Mouse (Mus musculus) brain, embryonic 18.5 days (tissue): ENCODE measurements at regions not wholly inside any gene's neighbourhood (a gene's known extent, or its start where the extent isn't known, plus 50 kb on each side); places are given as distances from the start of the nearest gene placed in this dataset.
A peak's percentile ranks its signal among the peaks of the same experiment; 100 is the strongest.

ENCODE experiments used
- DNase-seq: peaks from one replicate; pipeline ENCODE4 v3.0.0-alpha.2; 2012; ENCODE audit warnings: low read depth, low spot score

- DNase-seq = no peak
These were observed 54.2 kb downstream of the Gjd2 start for GRCm38 (mm10) chr2:113959025-113959767.

DNA sequence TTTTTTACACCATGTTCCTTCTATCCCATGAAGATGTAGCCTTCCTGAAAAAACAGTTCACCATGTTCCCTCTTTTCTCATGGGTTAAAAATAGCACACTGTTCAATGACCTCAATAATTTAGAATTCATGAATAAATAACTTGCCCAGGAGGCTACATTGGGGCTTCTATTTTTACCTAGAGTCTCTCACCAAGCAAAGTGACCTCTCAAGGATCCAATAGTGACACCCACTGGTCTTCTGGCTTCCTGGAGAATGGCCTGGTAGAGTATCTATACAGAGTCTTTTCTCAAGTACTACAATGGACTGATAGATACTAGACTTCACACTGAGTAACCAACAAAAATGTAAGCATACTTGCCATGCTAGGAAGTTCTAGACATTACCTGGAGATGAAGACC is 60.9 kb downstream of the Gjd2 start:
- DNase-seq = no peak

DNA sequence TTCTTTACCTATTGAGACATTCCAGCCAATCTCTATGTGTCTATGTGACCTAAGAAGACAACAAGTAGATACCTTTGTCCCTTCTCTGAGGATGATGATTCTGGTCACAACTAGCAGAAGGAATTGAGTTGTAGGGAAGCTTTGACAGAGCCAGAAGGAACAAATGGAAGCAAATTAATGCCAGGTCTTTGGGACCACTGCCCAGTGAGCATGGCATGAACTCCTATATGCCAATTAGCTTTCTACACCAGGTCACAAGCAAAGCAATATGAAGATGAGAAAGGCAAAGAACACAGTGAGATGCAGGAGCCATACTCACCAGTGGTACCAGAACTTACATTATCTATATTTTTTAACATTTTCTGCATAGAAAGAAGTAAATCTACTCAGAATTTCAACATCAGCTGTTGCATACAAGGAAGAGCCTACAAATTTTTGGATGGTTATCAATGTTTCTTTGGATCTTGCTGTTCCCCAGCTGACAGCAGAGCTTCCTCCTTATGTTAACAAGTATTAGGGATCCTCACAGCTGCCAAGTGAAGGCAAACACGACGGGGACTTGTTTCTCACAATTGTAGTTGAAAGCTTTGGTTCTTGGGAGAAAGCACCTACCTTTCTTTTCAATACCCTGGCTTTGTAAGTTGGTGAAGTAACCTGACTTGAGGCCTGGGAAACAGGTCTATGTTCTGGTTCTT is 64.0 kb downstream of the Gjd2 start:
- DNase-seq = peak; percentile 36

DNA sequence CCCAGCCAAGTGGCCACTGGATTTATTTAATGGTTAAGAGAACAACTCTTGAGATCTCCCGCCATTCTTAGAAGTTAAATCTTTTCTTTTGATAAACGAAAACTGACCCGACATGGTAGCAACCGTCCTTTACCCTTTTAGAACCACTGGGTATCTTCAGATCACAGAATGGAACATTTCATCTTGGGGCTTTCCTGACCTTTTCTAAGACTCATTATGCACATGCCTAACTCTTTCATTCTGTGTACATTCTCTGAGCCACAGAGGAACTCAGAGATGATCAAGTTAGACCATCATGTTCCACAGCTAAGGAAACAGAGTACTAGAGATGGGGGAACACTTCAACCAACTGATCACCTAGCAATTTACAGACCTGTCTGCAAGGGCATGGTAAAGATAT is 81.7 kb downstream of the Gjd2 start:
- no peak for DNase-seq

GRCm38 (mm10) chr2:113930948-113931347 is 82.5 kb downstream of the Gjd2 start:
- no peak for DNase-seq

GRCm38 (mm10) chr2:113929650-113930049 is 81.2 kb upstream of the Arhgap11a start:
- no peak for DNase-seq

GRCm38 (mm10) chr2:113924138-113924537 is 75.7 kb upstream of the Arhgap11a start:
- no peak for DNase-seq

- no peak for DNase-seq
These were observed 70.5 kb upstream of the Arhgap11a start for GRCm38 (mm10) chr2:113918913-113919312.

GRCm38 (mm10) chr2:113914248-113914647 is 65.8 kb upstream of the Arhgap11a start:
- no peak for DNase-seq

DNA sequence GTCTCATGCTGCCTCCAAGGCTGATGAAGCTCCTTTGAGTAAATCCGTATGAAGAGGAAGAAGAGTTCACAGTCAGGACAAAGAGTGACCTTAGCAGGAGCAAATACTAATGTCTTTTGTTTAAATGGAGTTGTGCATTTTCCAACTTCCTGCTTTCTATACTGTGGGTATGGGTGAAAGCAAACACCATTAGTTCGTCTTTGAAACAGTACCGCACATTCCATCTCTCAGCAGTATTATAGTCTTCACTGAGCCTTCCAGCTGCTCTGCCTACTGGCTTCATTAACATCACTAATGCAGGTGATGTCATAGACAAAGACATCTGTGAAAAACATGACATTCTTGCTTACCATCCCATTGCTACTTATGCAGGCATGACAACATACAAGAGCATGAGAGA is 62.7 kb upstream of the Arhgap11a start:
- DNase-seq = no peak

DNA sequence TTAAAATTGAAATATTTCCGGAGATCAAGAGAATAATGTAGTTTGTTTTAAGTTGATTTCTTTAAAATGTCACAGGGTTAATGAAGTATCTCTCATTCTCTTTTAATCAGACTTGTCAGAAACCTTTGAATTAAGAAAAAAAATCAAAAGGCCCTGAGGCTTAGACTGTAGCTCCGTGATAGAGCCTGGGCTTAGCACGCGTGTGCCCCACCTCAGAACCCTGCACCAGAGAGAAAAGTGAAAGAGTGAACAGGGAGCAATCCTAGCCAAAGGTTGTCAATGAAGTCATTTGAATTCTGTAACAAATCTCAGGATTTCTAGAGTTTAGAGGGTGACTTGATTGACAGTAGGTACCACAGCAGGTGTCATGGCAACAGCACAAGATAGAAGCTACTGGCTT is 61.0 kb upstream of the Arhgap11a start:
- DNase-seq = no peak

- no peak for DNase-seq
These were observed 60.2 kb upstream of the Arhgap11a start for GRCm38 (mm10) chr2:113908636-113909035.

GRCm38 (mm10) chr2:113904414-113904813 is 56.0 kb upstream of the Arhgap11a start:
- DNase-seq = no peak

DNA sequence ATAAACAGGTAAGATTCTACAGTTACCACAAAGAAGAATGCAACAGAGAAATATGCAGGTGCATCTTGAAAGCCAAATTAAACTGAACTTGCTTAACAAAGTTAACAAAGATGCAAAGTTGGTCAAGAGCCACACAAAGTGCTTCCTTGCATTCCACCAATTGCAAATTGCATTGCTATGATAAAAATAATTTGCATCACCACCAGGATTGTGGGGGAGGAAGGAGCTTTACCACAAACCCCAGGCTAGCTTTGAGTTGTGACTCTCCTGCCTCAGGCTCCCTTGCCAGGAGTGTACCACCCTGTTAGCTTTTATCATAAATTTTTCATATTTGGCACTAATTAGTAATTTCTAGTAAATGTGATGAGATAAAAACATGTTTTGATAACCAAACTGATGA is 55.4 kb upstream of the Arhgap11a start:
- DNase-seq = no peak

- DNase-seq = no peak
These were observed 54.6 kb upstream of the Arhgap11a start for GRCm38 (mm10) chr2:113903006-113903545.

DNA sequence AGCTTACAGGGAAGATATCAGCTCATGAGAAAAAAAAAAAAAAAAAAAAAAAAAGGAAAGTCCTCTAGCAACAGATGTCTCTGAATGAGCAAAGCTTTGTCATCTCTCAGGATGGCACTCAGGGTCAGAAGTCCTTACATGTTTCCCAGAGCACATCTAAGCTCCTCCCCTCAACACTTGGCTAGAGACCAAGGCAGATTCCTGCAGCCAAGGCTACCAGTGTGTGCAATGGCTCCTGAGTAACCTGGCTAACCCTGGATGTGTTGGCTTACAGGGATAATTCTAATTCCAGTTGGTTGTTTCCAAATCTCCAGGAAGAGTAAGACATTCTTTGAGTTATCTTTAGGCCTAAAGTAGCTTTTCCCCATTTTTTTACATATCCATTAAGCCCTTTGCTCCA is 53.9 kb upstream of the Arhgap11a start:
- DNase-seq = no peak

DNA sequence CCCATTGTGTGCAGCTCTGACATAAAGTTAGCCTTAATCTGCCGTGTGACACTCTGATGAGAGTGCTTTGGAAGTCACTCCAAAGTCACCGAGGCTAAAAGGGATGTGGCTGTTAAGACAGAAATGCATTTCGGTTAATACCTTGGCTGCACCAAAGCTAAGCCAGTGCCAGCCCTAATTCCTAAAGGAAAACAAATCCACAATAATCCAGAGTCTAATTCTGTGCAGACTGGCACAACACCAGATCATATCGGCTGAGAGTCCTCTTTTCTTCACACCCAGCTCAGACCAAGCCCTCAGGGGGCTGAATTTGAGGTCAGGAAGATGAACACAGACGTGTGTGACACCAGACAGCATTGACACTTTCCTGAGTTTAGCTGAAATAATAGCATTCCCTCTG is 52.0 kb upstream of the Arhgap11a start:
- no peak for DNase-seq

DNA sequence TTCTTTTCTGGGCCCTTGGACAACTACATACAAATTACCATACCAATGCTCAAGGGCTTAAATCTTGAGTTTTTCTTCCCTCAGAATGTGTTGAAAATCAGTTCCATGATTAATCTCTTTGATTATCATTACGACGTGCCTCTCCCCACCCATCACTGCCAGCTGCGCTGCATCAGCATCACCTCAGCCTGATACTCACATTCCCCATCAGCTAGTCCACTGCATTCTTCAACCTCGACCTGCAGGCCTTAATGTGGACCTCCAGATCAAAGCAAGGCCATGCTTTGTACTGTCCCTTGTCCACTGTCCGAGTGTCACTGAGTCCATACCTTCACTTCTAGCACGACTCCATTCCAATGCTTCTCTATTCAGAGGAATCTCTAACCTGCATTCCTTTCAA is 50.3 kb upstream of the Arhgap11a start:
- no peak for DNase-seq
